Mouse (Mus musculus): ENCODE measurements at regions not wholly inside any gene's neighbourhood (a gene's known extent, or its start where the extent isn't known, plus 50 kb on each side); places are given as distances from the start of the nearest gene placed in this dataset.

DNA sequence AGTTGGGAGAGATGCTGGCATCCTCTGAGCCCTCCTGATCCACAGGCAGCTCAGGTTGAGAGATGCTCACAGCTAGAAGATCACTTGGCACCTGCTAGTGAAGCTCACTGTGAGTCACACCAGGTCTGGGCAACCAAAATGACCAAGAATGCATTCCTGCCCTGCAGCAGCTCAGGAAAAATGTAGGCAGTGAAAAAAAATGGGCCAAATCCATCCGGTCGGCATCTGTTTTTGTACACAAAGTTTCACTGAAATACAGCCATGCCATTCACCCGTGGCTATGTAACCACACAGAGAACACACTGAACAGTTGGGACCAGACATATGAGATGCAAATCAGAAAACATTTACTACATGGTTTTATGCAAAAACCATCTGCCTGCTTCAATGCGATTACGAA, 135.1 kb downstream of the Tomm20 start:
- no peak for TF ChIP-seq CTCF (conservative IDR thresholded peaks at IDR 0.05; ENCODE audit: low read length)
- TF ChIP-seq POU5F1 (IDR thresholded peaks at IDR 0.05; ENCODE audit: borderline replicate concordance, low read length) = no peak
- no peak for TF ChIP-seq NANOG (IDR thresholded peaks at IDR 0.05; ENCODE audit: borderline replicate concordance, low read length)

Measured in E14TG2a.4 (cell line).